Mouse (Mus musculus) kidney, adult 2 months (tissue): ENCODE results near the gene Pet117.

Experiments used
- CTCF ChIP-seq: fragments of 200-500 bp; conservative IDR thresholded peaks from 2 replicates; pipeline ENCODE4 v1.5.1; 2011; ENCODE audit warnings: low read depth, mild to moderate bottlenecking, control low read depth, low read length, moderate library complexity, mixed read lengths; ENCODE audit not compliant: insufficient read depth, insufficient read length
- POLR2A ChIP-seq: fragments of 200-500 bp; IDR thresholded peaks from one replicate; pipeline ENCODE4 v1.6.1; 2011; ENCODE audit warnings: low read depth, low read length, control low read depth

DNA sequence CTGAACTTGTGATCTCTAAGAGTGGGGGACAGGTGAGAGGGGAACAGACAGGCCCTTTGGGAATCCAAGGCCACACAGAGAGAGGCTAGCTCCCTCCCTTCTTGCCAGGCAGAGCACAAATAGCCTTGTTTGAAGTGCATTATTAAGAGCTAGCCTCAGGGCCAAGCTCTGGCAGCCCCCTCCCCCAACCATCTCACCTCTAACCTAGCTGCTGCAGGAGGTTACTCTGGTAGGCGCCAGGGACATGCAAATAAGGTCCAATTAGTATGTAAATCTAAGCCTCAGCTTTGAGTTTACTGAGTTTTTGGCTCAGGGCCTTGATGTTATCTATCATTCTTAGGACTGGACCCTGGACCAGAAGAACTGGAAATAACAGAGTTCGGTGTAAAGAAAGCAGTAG lies 49.3 kb downstream of the Pet117 start:
- TF ChIP-seq POLR2A (no peak), CTCF (no peak)
